Mouse (Mus musculus): ENCODE measurements at regions not wholly inside any gene's neighbourhood (a gene's known extent, or its start where the extent isn't known, plus 50 kb on each side); places are given as distances from the start of the nearest gene placed in this dataset.
A peak's percentile ranks its signal among the peaks of the same experiment; 100 is the strongest.

DNA sequence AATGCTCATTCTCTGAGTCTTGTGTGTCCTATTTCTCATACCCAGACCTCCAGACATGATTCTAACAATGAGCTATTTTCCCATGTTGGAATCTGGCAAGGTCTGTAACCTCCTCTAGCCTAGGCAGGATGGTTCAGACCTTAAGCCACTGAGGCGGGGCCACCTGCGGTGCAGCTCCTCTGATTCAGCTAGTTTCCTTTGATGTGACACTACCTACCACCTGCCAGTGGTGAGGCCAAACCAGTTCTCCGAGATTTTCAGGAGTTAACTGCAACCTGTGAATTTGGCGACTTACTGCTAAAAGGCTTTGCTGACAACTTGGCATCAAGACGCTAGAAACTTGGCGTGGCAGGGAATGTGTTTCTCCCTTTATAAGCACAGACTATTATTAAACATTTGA, 2691.3 kb downstream of the Gm37988 start:
- WGBS: 44% methylated on average over 6 of the region's 6 CpGs

DNA sequence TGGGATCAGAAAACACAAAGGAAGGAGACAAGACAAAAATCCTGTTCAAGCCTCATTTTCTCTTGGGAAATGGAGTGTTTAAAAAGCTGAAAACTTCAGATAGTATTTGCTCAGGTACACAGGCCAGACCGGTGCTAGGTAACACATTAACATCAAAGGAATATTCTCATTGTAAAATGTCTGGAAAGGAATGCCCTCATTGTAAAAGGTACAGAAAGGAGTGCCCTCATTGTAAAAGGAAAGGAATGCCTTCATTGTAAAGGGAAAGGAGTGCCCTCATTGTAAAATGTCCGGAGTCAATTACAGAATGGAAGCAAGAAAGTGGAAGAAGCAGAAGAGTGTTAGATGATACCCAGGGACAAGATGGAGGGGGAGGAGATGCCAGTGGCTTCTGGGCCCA, 2694.7 kb downstream of the Gm37988 start:
- Histone ChIP-seq H3K9me3 (ENCODE audit: low read length) (no peaks in the 10 kb centered on the region), H3K27me3 (replicated peaks; ENCODE audit: insufficient read depth, low read length) (no peaks in the 10 kb centered on the region), H3K9ac (replicated peaks; ENCODE audit: low read depth) (no peak overlapping the region), H3K4me3 (ENCODE audit: low read depth, low read length) (no peak overlapping the region), H3K4me2 (replicated peaks; ENCODE audit: low read depth, low read length) (no peak overlapping the region), H3K36me3 (ENCODE audit: insufficient read depth, low read length) (no peaks in the 10 kb centered on the region), H3K4me1 (ENCODE audit: insufficient read depth, low read depth, low read length) (no peaks in the 10 kb centered on the region), H3K27ac (ENCODE audit: low read length) (no peak overlapping the region)
- DNase-seq (ENCODE audit: low spot score) (peak; percentile 12), ATAC-seq (no peak)
- TF ChIP-seq CTCF (IDR thresholded peaks at IDR 0.05): no peak
- TF ChIP-seq EP300 (IDR thresholded peaks at IDR 0.05): no peak
- WGBS: 64% methylated on average over 2 of the region's 2 CpGs

More for the DNA sequence above, 2691.3 kb downstream of the Gm37988 start:
- no peaks in the 10 kb centered on the region for H3K9me3 ChIP-seq (ENCODE audit: low read length)
- no peak for ATAC-seq
- H3K36me3 ChIP-seq (ENCODE audit: insufficient read depth, low read length): no peaks in the 10 kb centered on the region
- no peaks in the 10 kb centered on the region for H3K27me3 ChIP-seq (replicated peaks; ENCODE audit: insufficient read depth, low read length)
- no peak overlapping the region for H3K4me3 ChIP-seq (ENCODE audit: low read depth, low read length)
- no peak overlapping the region for H3K27ac ChIP-seq (ENCODE audit: low read length)
- H3K4me1 ChIP-seq (ENCODE audit: insufficient read depth, low read depth, low read length): no peaks in the 10 kb centered on the region
- H3K4me2 ChIP-seq (replicated peaks; ENCODE audit: low read depth, low read length): no peak overlapping the region
- TF ChIP-seq CTCF (IDR thresholded peaks at IDR 0.05) (no peak), EP300 (IDR thresholded peaks at IDR 0.05) (no peak)
- DNase-seq (ENCODE audit: low spot score): no peak
- no peak overlapping the region for H3K9ac ChIP-seq (replicated peaks; ENCODE audit: low read depth)

DNA sequence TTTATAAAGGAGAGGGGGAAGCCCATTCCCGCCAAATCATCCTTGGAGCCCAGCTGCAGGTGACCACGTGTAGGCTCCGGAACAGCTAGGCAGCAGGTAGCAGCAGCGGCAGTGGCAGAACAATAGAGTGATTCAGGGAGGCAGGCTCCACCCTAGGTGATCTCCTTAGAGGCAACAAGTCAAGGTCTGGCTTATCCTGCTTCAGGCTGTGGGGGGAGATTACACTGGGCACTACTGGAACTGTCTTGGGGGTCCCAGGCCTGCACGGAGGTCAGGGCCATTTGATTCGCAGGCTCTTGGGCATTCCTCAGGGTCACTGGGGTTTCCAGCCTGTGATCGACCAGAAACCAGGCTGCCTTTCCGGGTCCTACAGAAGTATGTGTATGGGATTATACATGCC, 2711.1 kb downstream of the Gm37988 start:
- WGBS: 56% methylated on average over 8 of the region's 8 CpGs
- H3K9me3 ChIP-seq (ENCODE audit: low read length): no peaks in the 10 kb centered on the region
- no peak overlapping the region for H3K27ac ChIP-seq (ENCODE audit: low read length)
- no peak overlapping the region for H3K4me3 ChIP-seq (ENCODE audit: low read depth, low read length)
- H3K27me3 ChIP-seq (replicated peaks; ENCODE audit: insufficient read depth, low read length): no peaks in the 10 kb centered on the region
- no peak for ATAC-seq
- no peak overlapping the region for H3K4me2 ChIP-seq (replicated peaks; ENCODE audit: low read depth, low read length)
- no peak overlapping the region for H3K9ac ChIP-seq (replicated peaks; ENCODE audit: low read depth)
- H3K36me3 ChIP-seq (ENCODE audit: insufficient read depth, low read length): no peaks in the 10 kb centered on the region
- no peaks in the 10 kb centered on the region for H3K4me1 ChIP-seq (ENCODE audit: insufficient read depth, low read depth, low read length)
- no peak for TF ChIP-seq CTCF (IDR thresholded peaks at IDR 0.05)
- no peak for TF ChIP-seq EP300 (IDR thresholded peaks at IDR 0.05)
- DNase-seq (ENCODE audit: low spot score): no peak

DNA sequence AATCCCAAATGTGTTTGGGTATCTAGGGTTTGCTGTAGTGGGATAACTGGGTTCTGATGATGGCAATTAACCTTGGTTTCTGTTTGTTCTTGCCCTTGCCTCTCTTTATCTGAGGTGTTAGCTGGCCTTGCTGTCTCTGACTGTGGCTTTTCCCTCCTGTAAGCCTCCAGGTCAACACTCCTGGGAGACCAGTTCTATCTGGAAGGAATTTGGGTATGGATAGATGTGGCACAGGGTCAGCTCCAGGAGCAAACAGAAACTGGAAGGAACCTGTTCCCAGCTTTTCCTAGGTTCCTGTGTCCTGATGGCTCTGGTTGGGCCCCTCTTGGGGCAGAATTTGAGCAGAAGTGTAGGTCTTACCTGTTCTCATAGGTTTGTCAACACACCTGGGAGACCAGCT, 2725.8 kb downstream of the Gm37988 start:
- no peak for DNase-seq (ENCODE audit: low spot score)
- Histone ChIP-seq H3K4me1 (ENCODE audit: insufficient read depth, low read depth, low read length) (no peaks in the 10 kb centered on the region), H3K4me3 (ENCODE audit: low read depth, low read length) (no peak overlapping the region), H3K27me3 (replicated peaks; ENCODE audit: insufficient read depth, low read length) (no peaks in the 10 kb centered on the region), H3K27ac (ENCODE audit: low read length) (no peak overlapping the region), H3K9ac (replicated peaks; ENCODE audit: low read depth) (no peak overlapping the region), H3K9me3 (ENCODE audit: low read length) (no peaks in the 10 kb centered on the region), H3K4me2 (replicated peaks; ENCODE audit: low read depth, low read length) (no peak overlapping the region), H3K36me3 (ENCODE audit: insufficient read depth, low read length) (no peaks in the 10 kb centered on the region)
- TF ChIP-seq CTCF (IDR thresholded peaks at IDR 0.05) (no peak), EP300 (IDR thresholded peaks at IDR 0.05) (no peak)
- 0 out of 2 replicates have a peak, but pooled peaks have one; percentile 5 for ATAC-seq

DNA sequence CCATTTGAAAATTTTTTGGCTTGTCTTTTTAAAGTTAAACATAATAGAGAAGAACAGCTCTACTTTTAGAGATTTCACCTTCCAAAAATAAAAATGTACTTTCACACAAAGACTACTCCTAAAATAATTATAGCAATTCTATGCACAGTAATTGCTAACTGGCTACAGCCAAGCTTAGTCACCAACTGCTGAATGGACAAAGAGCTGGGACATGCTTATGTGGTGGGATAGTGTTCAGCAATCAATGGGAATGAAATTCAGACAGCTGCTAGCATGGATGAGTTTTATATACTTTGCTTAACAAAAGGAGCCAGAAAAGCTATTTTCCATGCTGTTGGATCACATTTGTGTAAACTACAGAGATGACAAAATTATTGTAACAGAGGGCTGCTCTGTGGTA, 2727.5 kb downstream of the Gm37988 start:
- DNase-seq (ENCODE audit: low spot score) (no peak), ATAC-seq (no peak)
- no peak overlapping the region for H3K4me3 ChIP-seq (ENCODE audit: low read depth, low read length)
- no peaks in the 10 kb centered on the region for H3K9me3 ChIP-seq (ENCODE audit: low read length)
- no peak for TF ChIP-seq EP300 (IDR thresholded peaks at IDR 0.05)
- TF ChIP-seq CTCF (IDR thresholded peaks at IDR 0.05): no peak
- no peaks in the 10 kb centered on the region for H3K36me3 ChIP-seq (ENCODE audit: insufficient read depth, low read length)
- no peak overlapping the region for H3K9ac ChIP-seq (replicated peaks; ENCODE audit: low read depth)
- no peaks in the 10 kb centered on the region for H3K4me1 ChIP-seq (ENCODE audit: insufficient read depth, low read depth, low read length)
- H3K4me2 ChIP-seq (replicated peaks; ENCODE audit: low read depth, low read length): no peak overlapping the region
- H3K27me3 ChIP-seq (replicated peaks; ENCODE audit: insufficient read depth, low read length): no peaks in the 10 kb centered on the region
- no peak overlapping the region for H3K27ac ChIP-seq (ENCODE audit: low read length)

DNA sequence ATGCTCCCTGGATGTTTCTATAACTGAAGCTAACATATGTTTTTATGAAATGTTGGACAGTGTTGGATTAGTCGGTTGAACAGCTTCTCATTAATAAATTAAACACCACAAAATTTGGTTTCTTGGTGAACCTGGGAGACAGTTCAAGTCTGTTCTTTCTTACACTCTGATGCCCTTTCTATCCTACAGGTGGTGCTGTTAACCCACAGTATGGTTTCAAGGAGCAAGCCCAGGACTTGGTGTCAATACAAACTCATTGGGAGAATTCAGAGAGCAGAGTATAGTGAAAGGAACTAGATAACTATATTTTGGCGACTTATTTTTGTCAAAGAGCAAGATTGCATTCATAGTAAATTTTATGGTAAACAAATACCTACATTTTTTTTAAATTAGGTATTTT, 2735.8 kb downstream of the Gm37988 start:
- Histone ChIP-seq H3K4me1 (ENCODE audit: insufficient read depth, low read depth, low read length) (no peaks in the 10 kb centered on the region), H3K27me3 (replicated peaks; ENCODE audit: insufficient read depth, low read length) (no peaks in the 10 kb centered on the region), H3K36me3 (ENCODE audit: insufficient read depth, low read length) (no peaks in the 10 kb centered on the region), H3K27ac (ENCODE audit: low read length) (no peak overlapping the region), H3K9me3 (ENCODE audit: low read length) (no peaks in the 10 kb centered on the region), H3K4me3 (ENCODE audit: low read depth, low read length) (no peak overlapping the region), H3K4me2 (replicated peaks; ENCODE audit: low read depth, low read length) (no peak overlapping the region), H3K9ac (replicated peaks; ENCODE audit: low read depth) (no peak overlapping the region)
- DNase-seq (ENCODE audit: low spot score) (no peak), ATAC-seq (no peak)
- TF ChIP-seq CTCF (IDR thresholded peaks at IDR 0.05) (peak; percentile 46), EP300 (IDR thresholded peaks at IDR 0.05) (no peak)
- WGBS: 20% methylated on average over 2 of the region's 2 CpGs

DNA sequence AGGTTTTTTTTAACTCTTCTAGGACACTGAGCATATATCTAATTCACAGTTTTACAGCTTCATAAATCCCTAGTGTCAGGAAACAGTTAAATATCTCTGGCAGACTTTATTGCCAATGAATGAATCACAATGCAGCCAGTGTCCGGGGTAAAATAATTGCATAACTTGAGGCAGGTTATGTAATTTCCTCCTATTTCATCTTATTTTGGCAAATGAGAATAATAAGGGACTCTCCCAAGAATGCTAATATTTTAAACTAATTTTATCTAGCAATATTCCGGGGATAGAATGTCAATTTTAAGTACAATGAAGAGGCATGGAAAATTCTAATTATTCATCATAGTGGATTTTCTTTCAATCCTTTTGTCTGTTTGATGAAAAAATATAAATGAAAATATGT, 2740.6 kb downstream of the Gm37988 start:
- ATAC-seq (no peak), DNase-seq (ENCODE audit: low spot score) (no peak)
- Histone ChIP-seq H3K36me3 (ENCODE audit: insufficient read depth, low read length) (no peaks in the 10 kb centered on the region), H3K27ac (ENCODE audit: low read length) (no peak overlapping the region), H3K9me3 (ENCODE audit: low read length) (no peaks in the 10 kb centered on the region), H3K9ac (replicated peaks; ENCODE audit: low read depth) (no peak overlapping the region), H3K27me3 (replicated peaks; ENCODE audit: insufficient read depth, low read length) (no peaks in the 10 kb centered on the region), H3K4me3 (ENCODE audit: low read depth, low read length) (no peak overlapping the region), H3K4me1 (ENCODE audit: insufficient read depth, low read depth, low read length) (no peaks in the 10 kb centered on the region), H3K4me2 (replicated peaks; ENCODE audit: low read depth, low read length) (no peak overlapping the region)
- TF ChIP-seq CTCF (IDR thresholded peaks at IDR 0.05) (no peak), EP300 (IDR thresholded peaks at IDR 0.05) (no peak)
- 52% methylated on average over 2 of the region's 2 CpGs for WGBS

All from lung, postnatal 0 days (tissue).